Mouse (Mus musculus): ENCODE data around the gene Slc25a30.

Slc25a30 gene

DNA sequence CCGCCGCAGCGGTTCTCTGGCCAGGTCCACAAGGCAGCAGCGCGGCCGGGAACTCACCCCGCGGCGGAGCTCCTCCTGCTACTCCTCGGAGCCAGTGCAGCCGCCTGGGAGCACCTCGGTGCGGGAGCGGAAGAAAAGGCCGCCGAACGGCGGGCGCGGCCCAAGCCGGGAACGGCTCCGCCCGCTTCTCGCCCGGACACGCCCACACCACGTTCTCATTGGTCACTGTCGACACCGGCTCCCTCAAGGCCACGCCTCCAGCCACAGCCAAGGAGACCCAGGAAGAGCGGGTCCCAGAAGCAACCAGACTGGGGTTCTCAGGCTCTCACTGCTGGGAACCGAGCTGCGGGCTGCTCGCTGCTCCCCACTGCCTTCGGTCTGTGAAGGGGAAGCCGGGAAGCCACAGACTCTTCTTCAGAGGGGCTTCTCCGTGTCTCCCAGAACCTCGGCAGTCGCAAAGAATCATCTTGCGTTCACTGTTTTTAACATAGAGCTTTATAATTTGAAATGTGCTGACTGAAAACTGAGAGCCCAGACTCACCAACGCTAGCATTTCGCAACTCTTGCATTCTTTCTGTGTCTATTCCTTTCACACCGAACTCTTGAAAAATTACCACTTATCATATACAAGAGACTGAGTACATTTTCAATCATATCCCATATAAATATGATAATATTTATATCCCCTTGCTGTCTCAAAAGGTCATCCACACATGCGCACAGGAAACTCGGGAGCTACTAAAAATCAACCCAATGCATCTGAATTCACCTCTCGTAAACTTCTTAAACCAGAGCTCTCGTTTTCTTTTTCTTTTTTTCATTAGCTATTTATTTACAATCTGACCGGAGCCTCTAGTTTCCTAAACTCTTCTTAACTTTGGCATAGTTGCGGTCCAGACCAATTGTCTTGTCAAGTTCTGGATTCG lies at the start of gene Slc25a30:
Slc25a30 (minus strand) TSS at position 170 of the 926 bp plus-strand sequence.
- CTCF ChIA-PET, result interaction anchor here (0.6 kb wide), 1 partner anchor 46 kb away, joined by 4 read pairs; no protein-coding TSS in a partner anchor

DNA sequence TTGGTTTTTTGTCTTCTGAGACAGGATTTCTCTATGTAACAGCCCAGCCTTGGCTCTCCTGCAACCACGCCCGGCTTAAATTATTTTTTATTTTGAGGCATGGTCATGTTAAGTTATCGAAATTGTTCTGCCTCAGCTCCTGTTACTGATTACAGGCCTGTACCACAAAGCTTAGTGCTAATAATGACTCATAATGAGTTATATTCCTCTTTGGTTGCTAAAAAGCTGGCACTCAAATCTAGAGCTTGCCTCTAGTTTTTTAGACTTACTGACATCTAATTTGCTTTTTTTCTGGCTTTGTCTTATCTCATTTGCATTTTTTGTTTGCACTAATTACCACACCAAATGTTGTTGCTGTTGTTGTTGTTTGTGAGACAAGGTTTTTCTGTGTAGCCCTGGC lies 49.7 kb upstream of the Slc25a30 start:
- CTCF ChIA-PET, result interaction anchor here (0.7 kb wide), 1 partner anchor 530 kb away, joined by 7 read pairs; no protein-coding TSS in a partner anchor

DNA sequence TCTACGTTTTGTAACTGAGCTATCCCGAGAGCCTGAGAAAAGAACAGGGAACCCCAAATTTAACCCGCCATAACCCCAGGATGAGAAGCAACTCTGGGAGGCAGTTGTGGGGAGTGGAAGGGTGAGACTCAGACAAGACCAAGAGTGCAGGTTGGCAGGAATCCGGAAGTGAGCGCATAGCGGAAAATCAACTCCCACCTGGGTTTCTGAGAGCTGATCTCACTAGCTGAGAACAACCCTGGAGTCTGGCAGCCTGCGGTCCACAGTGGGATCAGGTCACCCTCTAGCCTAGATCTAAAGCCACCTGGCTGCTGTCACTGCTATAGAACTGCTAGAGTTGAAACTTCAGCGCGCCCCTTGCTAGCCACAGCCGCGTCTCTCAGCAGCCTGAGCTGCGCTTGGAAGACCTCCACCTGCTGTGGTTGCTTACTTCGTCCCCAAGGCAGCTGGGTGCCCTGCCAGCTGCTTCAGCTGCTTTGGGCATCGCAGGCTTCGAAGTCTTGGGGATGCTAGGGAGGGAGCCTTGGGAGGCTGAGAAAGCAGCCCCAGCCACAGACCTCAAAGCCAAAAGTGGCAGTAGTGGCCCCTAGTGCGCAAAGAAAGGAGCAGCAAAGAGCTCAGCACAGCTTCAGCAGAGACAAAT lies 48.0 kb upstream of the Slc25a30 start:
- CTCF ChIA-PET, result interaction anchor here (0.6 to 0.8 kb wide), 2 partner anchors 12 to 15 kb away, joined by 3 read pairs; no protein-coding TSS in a partner anchor

DNA sequence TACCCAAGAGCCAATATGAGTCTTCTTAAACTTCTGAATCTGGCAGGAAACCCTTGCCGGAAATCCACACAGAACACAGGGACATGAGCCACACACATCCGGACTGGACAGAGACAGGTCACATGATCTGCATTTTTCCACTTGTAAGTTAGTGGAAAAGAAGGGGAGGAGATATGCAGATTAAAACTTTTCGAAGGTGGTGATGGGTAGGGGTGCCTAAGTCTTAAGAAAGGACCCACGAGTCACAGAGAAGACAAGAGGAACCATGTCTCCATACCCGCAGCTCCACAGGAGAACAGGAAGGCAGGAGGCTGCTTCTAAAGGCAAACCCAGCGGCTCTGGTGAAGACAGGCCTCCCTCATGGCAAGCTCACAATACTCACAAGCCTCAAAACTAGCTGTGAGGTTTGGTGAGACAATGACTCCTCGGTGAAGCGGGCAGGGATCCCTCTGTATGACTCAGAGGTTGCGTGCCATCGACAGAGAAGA lies 47.5 kb upstream of the Slc25a30 start:
- CTCF ChIA-PET, result interaction anchor here (0.6 kb wide), 1 partner anchor 67 kb away, joined by 3 read pairs; no protein-coding TSS in a partner anchor

DNA sequence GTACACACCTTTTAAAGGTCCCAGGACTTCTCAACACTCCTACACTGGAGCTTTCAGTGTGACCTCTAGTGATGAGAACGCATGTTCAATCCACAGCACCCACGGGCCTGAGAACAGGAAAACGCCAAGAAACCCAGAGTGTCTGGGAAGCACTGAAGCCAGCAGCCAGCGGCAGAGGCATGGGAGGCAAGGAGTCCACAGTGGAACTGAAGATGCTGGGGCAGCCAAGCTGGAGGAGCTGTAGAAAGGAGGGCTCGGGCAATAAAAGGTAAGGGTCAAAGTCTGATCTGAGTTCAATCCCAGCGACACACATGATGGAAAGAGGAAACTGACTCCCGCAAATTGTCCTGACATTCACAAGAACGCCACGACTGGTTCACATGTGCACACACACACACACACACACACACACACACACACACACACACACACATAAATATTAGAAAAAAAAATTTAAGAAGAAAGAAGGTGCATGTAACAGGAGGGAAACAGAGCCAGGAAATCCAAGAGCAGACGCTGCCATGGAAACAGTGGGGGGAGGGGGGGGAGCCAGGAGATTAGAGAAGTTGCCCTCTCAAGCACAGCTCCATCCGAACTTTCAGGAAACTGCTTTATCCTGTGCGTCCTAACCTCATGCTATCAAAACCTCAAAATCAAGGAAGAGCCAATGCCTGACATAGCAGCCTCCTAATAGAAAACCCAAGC lies 46.9 kb upstream of the Slc25a30 start:
- CTCF ChIA-PET, result interaction anchor here (0.6 to 0.7 kb wide), 2 partner anchors 46 to 67 kb away, joined by 3 to 4 read pairs; no protein-coding TSS in a partner anchor

DNA sequence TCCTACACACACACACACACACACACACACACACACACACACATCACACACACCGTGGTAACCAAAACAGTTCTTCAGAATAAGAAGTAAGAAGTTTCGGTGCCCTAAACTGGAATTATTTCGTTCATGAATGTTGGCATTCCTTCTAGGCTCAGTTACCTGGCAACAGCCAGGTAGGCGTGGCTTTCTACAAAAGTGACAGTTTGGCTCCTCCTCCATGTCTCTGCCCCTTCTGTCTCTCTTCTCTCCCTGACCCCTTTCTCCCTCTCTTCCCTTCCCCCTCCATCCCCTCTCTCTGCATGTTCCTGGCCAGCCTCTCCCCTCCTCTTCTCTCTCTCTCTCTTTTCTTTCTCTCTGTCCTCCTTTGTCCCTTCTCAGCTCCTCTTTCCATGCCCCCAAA lies 46.1 kb upstream of the Slc25a30 start:
- CTCF ChIA-PET, result interaction anchor here (0.7 kb wide), 1 partner anchor 46 kb away, joined by 4 read pairs; no protein-coding TSS in a partner anchor

DNA sequence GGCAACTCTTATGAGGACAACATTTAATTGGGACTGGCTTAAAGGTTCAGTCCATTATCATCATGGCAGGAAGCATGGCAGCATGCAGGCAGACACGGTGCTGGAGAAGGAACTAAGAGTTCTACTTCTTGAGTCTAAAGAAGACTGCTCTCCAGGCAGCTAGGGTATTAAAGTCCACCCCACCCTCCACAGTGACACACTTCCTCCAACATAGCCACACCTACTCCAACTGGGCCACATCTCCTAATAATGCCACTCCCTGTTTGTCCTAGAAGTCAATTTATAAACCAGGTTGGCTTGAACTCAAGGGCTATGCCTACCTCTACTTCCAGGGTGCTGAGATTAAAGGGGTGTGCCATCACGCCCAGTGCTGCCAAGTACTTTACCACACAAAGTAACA lies 45.2 kb upstream of the Slc25a30 start:
- CTCF ChIA-PET, result no interaction called here

DNA sequence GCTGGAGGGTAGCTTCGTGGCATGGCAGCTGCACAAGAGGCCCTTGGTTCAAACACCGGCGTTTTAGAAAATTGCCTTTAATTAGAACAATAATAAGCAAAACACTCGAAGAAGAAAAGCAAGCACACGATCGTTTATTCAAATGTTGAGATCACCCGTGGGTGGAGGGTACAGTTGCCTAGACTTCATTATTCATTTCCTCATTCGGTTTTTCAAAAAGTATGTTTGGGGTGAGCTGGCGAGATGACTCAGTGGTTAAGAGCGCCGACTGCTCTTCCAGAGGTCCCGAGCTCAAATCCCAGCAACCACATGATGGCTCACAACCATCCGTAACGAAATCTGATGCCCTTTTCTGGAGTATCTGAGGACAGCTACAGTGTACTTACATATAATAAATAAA lies 43.0 kb upstream of the Slc25a30 start:
- CTCF ChIA-PET, result interaction anchor here (0.5 to 1.6 kb wide), 2 partner anchors 14 to 606 kb away, joined by 4 read pairs; no protein-coding TSS in a partner anchor

DNA sequence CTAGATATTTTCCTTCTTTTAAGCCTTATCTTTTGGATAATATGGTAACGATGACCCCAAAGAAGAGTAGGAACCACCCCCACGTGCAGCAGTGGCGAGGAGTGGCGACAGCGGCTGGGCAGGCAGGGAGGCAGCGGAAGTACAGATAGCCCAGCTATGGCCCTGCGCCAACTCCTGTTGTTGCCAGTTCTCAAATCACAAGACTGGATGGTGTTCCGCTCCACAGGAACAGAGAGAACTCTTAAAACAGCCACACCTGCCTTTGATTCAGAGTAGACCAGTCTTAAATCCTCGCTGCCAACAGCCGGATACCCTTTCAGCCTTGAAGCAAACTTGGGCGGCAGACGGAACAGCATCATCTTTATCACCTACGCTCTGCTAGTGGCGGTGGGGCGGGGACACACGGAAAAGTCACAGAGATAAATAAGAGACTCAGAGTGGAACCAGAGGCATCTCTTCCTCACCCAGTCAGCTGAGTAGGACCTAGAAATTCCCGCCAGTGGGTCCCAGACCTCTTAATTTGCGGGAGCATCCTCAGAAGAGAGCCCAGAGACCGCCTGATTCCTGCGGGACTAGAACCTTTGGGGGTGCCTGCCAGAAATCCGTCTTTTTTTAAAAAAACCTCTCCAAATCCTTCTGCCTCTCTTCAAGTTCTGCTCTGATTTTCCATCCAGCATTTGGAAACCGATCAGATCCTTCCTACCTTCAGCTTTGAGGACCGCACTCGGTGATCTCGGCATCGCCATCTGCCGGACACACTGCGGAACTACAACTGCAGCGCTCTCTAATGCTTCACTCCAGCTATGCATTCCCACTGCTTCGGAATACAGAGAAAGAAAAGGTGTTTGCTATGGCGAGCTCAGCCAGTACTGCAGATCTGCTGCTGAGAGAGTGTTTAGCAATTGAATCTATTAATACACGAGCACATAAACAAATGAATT lies 42.3 kb upstream of the Slc25a30 start:
- CTCF ChIA-PET, result interaction anchor here (1.6 kb wide), 1 partner anchor 15 kb away, joined by 4 read pairs; no protein-coding TSS in a partner anchor

DNA sequence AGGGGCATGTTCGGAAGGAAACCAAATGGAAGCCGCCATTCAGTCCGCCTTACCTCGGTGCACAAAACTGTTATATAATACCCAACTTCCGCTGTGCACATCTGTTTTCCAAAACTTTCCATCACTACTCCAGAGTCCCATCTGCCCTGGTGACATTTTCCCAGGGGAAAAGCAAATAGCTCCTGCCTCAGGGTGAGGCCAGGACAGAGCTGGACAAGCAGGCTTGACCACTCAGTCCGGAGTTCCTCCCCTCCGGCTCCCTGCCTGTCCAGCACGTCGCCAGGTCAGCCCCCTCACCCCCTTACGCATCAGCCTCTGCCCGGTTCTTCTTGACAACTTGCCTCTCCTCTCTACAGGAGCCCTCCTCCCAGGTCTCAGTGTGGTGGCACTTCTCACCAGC lies 41.4 kb upstream of the Slc25a30 start:
- CTCF ChIA-PET, result no interaction called here

DNA sequence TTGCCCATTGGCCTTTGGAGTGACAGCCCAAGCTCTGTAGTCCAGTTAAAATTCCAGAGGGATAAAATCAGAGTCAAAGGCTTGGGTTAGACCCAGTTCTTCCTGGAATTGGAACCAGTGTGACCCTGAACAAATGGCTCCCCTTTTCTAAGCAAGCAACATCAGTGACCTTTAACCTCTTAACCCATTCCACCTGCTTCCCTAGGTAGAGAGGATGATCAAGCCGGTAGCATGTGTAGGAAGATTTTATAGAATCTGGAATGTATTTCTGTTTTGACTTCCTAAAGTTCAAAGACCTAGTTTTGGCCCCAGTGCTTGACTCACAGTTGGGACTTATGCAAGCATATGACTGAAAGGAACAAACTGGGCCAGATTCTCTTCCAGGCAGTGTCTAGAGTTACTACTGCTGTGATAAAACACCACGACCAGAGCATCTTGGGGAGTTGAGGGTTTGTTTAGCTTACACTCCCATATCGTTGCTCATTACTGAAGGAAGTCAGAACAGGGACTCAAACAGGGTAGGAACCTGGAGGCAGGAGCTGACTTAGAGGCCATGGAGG lies 40.1 kb upstream of the Slc25a30 start:
- CTCF ChIA-PET, result no interaction called here

DNA sequence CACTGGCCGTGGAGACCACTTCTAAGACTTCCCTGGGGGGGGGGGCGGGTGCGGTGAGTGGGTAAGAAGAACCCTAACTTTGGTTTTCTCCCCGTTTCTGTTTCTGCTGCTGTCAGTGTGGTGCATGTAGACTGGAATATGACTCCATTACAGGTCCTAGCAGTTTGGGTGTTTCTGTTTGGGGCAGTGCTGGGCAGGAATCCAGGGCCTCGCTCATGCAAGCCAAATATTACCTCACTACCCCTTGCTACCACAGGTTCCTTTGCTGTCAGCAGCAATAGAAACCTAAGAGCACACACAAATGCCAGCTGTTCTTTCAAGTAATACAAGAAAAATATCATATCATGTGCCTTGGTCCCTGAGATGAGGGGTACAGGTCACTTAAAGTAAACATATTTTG lies 33.2 kb upstream of the Slc25a30 start:
- CTCF ChIA-PET, result interaction anchor here (0.7 kb wide), 1 partner anchor 27 kb away, joined by 4 read pairs; no protein-coding TSS in a partner anchor

DNA sequence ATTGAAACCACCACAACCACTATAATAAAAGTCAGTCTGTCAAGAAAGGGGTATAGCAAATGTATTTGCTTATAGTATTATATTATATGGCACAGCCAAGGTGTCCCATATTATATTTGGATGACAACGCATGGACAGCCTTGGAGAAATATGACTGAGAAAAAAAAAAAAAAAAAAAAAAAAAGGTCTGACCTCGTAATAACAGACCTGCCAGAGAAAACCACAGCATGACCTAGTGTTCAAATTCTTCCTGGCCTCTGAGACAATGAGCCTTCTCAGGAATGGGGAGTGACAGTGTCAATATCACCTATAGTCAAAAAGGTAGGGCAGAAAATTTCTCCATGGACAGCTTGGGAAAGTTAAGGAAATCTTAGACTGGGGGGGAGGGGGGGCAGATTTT lies 32.5 kb upstream of the Slc25a30 start:
- CTCF ChIA-PET, result interaction anchor here (0.7 kb wide), 1 partner anchor 26 kb away, joined by 4 read pairs; no protein-coding TSS in a partner anchor

DNA sequence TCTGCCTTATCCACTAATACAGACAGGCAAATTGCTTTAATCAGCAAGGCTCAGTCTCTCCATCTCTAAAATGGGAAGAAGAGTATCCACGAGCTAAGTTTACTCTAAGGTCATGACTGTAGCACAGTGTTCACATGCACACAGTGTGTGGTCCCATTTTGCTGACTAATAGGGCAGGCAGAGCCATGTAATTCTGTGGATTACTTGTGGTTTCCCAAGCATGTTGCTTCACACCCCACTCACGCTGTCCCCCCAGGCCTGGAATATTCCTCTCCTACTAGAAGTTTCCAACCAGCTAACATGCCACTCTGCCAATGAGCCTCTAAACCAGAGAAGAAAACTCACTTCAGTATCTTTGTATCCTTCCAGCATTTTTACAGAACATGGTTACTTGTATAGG lies 31.7 kb upstream of the Slc25a30 start:
- CTCF ChIA-PET, result interaction anchor here (0.6 kb wide), 1 partner anchor 62 kb away, joined by 3 read pairs; no protein-coding TSS in a partner anchor

DNA sequence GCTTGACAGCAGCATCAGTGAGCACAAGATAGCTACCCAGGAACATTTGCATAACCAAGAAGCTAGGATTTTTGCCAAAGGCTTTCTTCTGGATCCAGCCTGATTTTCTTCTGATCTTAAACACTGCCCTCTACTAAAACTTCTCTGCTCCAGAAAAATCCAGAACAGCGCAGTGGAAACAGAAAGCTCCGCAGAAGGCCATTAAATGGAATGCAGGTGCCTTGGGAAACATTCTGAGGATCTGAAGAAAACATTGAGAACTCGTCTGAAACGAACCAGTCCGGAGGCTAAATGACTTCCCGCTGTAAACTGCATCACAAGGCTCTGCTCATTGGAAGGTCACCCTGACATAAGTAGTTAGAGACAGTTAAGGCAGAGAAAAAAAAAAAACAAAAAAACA lies 23.1 kb upstream of the Slc25a30 start:
- CTCF ChIA-PET, result interaction anchor here (0.5 kb wide), 1 partner anchor 880 kb away, joined by 4 read pairs; no protein-coding TSS in a partner anchor

DNA sequence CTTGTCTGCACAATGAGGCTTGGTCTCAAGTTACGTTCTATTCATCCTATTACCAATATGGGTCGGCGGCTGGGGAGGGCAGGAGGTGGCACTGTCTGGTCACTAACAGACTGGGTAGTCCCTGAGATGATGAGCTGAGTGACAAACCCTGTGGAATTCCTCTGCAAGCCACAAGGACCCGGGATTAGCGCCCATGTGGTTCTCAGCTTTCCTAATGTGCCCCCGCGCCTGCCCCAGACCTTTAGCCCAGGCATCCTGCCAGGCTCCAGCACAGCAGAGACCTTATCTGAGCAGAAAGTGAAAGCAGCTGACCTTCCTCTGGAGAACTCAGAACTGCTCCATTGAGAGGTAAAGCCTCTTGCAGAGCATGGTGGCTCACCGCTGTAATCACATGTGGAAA lies 21.0 kb upstream of the Slc25a30 start:
- CTCF ChIA-PET, result no interaction called here

DNA sequence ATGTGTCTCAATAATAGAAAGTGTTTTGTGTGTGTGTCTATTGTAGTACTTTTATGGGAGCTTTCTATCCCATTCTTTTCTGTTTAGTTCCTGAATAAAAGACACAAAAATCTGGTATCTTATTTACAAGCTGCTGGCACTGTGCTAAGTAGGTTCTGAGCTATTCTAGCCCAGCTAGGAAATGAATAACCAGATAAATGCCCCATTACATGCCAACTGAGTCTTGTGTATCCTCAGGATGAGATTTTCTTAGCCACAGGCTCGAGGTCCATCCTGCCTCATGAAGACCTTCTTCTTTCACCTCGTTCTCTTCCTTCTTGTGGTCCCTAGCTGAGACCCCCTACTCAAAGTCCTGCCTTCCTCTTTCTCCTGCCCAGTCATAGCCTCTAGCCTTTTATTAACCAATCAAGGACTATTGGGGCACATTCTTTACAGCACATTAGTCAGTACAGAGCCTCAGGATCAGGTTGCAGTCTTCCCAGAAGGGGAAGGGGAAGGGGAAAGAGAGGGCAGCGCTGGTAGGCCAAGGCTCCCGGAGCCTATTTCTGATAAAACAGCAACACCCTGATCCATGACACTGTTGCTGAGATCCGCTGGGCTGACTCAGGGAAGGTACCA lies 11.0 kb upstream of the Slc25a30 start:
- CTCF ChIA-PET, result no interaction called here

DNA sequence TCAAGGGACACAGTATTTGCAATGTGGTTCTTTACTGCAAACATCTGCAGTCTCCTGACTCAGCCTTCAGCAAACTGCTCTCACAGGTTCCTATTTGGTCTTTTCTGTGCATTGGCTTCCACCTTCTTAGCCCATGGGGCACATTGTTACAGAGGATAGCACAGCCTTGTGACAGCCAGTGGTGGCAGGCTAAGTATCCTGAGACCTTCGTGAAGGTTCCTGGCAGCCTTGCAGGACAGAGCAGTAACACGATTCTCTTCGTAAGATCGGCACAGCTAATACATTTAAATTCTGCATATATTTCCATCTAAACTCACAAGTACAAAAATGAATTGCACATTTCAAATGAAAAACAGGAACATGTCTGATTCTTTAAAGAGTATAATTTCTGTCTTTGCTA lies 9.1 kb upstream of the Slc25a30 start:
- CTCF ChIA-PET, result no interaction called here

DNA sequence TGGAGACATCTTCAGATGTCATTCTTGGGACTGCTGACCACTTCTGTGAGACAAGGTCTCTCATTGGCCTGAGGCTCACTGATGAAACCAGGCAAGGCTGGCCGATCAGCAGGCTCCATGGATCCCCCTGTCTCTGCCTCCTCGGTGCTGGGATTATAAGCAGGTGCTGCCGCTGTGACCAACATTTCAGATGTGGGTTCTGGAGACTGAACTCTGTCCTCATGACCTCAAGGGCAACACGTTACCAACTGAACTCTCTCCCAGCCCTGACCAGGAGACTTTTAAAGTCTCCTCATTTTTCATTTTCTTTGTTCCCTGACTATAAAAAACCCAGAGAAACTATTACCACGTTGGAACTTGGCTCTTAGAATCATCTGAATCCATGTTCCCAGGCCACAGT lies 7.9 kb upstream of the Slc25a30 start:
- CTCF ChIA-PET, result no interaction called here

DNA sequence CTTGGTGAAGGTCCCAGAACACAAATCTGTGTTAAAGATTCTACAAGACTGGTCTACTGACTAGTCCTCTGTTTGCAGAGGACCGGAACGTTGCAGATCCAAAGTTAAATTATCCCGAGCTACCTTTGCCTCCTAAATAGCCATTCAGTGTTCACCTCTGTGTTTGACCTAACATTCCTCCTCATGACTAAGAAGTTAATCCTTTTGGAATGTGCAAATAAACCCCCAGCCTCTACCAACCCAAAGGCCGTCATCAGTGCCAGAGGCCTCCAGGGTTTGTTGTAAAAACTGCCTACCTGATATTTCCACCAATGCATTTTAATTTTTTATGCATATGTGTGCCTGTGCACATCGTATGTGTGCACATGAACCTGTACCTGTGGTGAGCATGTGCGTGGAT lies 7.5 kb upstream of the Slc25a30 start:
- CTCF ChIA-PET, result no interaction called here

All from spleen, embryonic (tissue).